Mouse (Mus musculus) common myeloid progenitor, adult 5-6 weeks (primary cell): ENCODE measurements around the gene Crispld2. TPM values are rescaled to one million over a fixed set of nuclear protein-coding genes. Genes with fewer than 3 reads are reported as not detected.

Experiments
- ATAC-seq: replicated peaks from 2 replicates; pipeline ENCODE4 v1.8.0; 2016; ENCODE audit warnings: low read depth, mild to moderate bottlenecking, moderate TSS enrichment, inconsistent platforms; ENCODE audit not compliant: poor library complexity, severe bottlenecking
- total RNA-seq: library from RNA; stranded (forward); fragments of 200-1000, 187-1606 nt; gene quantifications from 2 replicates; pipeline ENCODE4 v1.2.3, GENCODE M21; 2017

Gene Crispld2
- total RNA-seq, 1 experiment from 2014 or later = not detected

DNA sequence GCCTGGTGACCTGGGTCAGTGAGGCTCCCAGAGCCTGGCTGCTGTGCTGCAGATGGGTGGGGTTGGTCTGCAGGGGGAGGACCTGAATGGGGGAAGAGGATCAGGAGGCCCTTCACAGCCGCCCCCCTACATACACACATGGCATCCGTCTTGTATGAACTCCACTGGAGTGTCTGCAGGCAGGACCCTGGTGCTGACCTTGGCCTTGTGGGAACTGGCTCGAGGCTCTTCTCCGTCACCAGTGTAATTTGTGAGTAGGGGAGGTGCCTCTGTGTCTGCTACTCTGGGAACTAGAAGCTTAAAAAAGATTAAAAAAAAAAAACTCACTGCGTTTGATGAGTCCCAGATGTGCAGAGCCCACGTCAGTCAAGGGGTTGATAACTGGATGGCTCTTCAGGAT lies 2.3 kb downstream of the Crispld2 start:
- no peak for ATAC-seq

DNA sequence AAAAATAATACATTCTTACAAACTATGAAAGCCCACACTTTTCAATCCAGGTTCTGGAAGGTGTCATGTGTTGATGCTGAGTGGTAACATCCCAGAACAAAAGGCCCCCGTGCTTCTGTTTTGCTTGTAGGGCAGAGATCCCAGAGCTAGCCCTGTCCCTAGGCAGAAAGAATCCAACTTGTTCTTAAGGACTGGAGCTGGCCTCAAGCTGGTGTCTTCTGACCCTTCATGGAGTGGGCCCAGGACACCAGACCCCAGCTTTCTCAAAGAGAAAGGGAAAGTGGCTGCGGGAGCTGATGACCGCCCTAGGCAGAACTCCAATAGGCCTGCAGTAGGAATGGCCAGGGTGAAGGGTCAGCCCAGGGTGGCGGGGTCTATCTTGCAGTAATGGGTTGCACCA lies 5.0 kb downstream of the Crispld2 start:
- no peak for ATAC-seq

DNA sequence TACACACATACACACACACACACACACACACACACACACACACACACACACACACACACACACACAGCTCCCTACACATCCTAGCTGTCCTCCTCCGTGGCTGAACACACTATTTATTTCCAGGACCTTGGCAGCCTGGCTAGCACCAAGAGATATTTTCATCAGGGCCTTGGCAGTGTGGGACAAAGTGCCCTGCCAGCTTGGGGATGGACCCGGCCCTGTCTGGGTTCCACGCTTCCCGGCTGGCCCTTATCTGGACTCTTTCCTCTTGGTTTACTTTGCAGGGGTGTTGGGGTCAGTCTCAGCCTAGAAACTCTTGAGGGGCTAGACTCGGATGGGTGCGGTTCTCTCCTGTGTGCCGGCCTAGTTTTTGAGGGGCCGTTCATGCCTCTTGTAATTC lies 8.2 kb downstream of the Crispld2 start:
- ATAC-seq = no peak

DNA sequence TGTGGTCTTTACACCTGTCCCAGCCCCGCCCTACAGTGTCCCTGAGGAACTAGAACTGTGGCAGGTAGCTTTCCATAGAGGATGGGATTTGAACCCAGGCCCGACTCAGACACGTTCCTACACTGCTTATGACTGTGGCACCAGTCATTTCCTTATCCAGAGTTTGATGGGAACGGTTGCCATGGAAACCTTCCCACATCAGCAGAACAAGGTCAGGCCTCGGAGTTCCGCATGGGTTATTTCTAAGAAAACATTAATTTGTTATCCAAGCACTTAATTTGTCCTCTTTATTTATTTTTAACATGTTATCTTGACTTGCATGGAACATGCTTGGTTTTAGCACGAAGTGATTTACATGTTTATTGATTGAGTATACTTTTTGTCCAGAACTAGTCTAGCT lies 9.5 kb downstream of the Crispld2 start:
- ATAC-seq = no peak

DNA sequence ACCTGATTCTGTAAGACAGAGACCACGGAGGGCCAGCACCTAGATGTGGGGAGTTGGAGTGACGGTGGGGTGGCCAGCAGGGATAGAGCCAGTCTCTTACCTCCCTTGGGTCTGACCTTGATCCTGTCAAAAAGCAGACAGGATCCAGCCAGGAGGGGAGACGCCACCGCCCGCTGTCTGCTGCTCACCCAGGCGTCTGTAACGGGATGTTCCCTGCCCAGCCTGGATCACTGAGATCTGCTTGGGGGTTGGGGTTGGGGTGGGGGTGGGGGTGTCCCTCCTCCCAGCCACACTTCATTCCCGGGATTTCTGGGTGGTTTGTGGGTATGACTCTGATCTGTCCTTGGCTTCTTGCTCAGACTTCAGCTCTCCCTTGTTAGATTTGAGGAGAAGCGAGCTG lies 10.1 kb downstream of the Crispld2 start:
- ATAC-seq = no peak

DNA sequence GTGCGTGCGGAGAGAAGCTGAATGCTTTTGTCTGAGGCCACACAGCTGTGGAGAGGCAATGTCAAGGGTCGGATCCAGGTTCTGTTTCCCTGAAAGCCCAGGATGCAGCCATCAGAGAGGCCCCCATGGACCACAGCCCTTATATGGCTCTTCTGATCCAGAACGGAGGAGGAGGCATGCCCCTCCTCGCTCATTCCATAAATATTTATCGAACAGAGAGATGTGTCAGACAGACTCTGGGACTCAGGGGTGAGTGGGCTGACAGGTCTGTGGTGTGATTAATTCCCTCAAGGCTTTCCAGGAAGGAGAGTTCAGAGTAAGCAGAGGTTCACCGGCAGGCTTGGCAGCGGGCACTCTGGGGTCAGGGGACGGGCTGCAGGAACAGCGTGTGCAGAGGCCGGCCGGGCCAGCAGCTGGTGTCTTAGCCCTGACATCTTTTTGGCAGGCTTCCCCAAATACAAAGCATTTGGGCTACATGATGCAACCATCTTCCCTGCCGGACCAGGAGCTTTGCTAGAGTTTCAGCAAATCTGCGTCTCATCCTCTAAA lies 12.0 kb downstream of the Crispld2 start:
- no peak for ATAC-seq

DNA sequence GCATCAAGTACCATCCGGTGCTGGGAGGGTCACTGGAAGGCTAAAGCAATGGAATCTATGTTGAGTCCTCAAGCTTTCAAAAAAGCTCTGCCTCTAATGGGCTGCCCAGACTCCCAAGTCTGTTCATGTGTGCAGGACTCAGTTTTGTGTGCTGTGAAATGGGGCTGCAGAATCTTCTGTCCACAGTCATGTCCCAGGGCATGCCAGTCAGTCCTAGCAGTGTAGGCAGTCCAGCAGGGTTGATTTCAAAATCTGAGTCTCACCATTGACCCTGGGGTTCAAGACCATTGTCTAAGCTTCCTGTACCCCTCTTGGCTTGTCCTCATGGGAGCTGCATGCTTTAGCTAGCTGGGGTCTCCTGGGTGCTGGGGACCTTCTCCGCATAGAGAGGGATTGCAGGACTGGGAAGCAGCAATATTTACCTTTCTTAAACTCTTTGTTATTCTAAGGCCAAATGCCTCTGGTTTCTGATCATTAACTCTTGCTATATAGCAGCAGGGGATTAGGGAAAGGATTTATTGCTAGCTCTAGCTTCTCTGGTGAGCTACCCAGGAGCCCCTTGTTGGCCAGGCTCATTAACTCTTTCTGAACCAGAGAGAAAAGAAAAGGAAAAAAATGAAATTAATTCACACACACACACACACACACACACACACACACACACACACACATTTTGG lies 12.6 kb downstream of the Crispld2 start:
- ATAC-seq = no peak

DNA sequence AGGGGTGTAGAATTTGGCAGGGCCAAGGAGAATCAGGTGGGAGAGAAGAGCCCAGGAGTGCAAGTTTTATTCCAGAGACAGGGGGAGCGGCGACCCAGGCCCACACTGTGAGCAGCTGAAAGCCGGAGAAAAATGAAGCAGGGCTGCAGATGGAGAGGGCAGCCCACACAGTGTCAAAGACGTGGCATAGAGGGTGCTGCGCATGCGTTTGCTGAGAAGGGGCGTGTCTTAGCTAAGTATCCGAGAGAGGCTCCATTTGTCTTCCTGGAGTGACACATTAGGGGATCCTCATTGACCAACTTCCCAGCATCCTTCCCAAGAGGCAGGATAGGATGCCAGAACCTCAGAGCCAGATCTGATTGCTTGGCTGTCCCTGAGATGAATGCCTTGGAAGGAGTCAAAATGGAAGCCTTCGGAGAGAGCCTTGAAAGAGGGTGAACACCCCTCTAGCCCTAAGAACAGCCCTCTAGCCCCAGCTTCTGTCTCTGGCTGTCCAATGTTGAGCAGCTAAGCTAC lies 14.5 kb downstream of the Crispld2 start:
- ATAC-seq = no peak

DNA sequence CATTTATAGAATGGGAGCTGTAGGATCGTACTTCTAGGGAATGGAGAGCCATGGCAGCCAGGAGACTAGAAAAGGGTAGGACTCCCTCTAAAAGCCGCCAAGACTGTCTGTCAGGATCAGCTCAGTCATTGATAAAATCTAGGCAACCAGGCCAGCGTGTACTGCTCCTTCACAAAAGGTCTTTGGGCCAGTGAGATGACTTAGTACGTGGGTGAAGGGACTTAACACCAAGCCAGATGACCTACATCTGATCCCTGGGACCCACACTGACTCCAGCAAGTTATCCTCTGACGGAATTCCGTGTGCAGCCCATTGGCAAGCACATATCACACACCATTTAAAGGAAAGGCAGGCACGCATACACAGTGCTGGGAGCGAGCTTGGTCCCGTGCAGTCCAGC lies 14.9 kb downstream of the Crispld2 start:
- no peak for ATAC-seq

DNA sequence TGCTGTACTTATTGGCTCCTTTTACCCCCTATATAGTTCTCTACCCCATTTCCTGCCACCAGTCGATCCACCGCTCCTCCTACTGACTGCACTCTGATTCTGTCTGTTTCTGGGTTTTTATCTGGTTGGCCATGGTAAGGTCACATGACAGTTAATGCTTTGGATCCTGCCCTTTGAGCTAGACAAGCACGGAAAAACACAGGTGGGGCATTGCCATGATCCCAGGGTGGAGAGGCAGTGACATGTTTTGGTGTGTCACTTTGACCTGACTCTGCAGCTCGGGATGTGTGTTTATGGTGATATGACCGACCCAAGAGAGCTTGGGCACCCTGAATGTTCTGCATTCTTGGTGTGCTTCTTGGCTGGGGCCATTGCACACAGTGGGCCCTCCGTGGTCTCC lies 17.0 kb downstream of the Crispld2 start:
- ATAC-seq = no peak

DNA sequence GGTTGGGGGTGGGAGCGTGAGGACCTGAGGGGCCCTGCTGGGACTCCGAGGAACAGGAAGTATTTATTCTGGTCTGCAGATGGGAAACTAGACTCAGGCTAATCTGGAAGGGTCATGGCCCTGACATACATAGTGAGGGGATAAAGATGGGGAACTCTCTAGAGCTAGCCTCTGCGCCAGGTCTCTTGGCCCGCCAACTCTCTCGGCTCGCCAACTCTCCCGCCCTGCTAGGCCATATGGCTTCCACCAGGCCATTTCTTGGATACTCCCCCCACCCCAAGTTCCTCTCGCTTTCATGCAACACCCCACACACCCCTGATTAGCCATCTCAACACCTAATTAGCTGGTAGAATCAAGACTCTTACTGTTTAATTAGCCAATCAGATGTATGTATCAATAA lies 20.3 kb downstream of the Crispld2 start:
- ATAC-seq = no peak

DNA sequence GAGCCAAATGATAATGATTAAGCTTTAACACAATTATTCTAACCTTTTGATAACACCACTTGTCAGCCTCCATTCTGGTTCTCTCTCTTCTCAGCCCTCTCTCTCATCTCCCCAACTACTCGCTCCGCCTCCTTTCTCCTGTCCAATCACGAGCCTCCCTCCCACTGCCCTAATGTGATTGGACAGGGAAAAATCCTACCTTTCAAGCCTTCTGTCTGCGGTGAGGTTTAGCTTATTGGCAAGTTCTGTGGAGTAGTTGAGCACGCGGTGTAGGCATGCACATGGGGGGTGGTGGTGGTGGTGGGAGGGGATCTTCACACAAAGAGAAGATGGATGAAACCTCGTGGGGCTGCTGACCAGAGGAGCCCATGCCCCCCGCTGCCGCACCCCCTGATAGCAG lies 20.7 kb downstream of the Crispld2 start:
- no peak for ATAC-seq

DNA sequence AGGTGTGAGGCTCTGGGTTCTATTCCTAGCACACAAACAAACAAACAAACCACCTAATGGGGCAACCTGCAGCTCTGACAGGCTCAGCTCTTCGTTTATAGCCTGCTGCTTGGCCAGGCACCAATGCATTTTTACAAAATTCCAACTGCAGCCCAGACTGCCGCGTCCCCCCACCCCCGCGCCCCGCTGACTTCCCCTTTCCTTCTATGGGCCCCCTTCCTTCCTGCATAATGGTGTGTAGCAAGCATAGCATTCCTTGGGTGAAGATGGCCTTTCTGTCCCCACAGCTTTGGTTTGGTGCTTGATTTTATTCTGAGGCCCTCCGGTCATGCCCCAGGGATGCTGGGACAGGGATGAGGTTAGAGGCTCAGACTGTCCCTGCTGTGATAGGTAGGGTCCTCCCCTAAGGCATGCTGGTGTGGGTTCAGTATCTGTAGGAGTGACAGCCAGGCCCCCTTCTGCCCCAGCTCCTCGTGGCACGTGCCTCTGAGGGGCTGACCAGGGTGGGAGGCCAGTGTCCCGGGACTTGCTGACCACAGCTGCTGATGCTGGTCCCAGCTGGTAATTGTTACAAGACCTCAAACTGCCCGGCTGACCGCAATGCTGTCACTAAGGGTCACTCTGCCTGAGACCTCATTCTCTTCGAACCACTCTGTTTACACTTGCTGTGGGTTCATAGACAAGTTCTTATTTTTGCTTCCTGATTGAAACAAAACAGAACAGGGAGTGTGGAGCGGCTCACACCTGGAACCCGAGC lies 22.2 kb downstream of the Crispld2 start:
- peak; percentile 31; the same call in 1 of the 2 replicates for ATAC-seq

DNA sequence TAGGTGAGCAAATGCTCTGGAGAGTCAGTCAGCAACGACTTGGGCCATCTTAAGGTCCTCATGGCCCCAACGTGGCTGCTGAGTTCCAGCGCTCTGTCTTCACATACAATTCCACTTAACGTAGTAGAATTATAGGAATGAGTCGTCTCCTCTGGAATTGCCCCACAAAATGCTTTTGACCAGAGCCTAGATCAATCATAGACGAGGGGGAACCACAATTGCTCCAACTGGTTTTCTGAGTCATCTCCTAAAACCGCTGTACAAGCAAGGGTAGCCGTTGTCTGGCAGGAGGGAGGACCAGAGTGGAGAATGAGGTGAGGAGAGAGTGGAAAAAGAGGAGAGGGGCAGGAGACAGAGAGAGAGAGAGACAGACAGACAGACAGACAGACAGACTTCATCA lies 23.7 kb downstream of the Crispld2 start:
- no peak for ATAC-seq

DNA sequence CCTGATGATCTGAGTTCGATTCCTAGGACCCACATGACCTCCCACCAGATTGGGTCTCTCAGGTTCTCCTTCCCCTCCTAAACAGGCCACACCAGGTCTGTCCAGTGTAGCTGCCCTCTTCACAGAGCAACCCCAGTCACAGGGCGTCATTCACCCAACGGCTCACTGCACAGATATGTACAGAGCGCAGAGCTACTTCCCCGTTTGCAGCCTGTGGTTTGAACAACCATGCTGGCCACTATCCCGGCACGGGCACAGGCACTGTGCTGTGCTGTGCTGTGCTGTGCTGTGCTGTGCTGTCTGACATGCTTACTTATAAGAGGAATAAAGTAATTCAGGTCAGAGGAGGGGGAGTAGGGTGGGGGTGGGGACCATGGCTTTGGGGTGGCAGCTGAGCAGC lies 24.2 kb downstream of the Crispld2 start:
- peak; percentile 76 for ATAC-seq

DNA sequence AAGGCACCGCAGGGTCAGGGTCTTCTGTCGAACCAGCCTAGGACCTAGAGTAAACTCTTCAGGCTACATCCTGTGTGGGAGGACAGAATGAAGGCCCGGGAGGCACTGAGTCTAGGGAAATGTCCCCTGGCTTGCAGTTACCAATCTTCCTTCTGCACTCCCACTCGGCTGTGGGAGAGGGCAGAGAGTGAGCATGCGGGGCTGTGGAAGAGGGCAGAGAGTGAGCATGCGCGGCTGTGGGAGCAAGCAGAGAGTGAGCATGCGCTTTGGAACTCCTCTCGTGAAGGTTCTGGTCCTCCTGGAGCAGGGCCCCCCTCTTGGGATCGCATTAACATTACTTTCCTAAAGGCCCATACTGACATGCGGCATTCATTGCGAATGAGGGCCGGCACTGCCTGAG lies 25.1 kb downstream of the Crispld2 start:
- ATAC-seq = no peak

DNA sequence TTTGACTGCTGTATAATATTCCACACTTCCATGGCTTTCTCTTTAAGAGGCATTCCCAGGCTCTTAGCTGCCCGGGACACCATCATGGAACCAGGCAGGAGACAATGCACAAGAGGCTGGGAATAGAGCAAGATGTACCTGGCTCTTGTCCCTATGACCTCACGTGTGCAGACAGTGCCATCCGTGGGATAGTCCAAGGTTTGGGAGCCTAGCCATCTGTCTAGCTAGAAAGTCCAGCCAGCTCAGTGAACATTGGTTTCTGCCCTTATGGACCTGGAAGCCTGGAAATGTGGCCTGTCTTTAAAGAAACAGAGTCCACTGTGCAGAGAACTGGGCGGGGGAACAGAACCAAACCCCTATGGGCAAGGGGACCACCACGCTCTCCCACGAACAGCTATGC lies 25.5 kb downstream of the Crispld2 start:
- no peak for ATAC-seq

DNA sequence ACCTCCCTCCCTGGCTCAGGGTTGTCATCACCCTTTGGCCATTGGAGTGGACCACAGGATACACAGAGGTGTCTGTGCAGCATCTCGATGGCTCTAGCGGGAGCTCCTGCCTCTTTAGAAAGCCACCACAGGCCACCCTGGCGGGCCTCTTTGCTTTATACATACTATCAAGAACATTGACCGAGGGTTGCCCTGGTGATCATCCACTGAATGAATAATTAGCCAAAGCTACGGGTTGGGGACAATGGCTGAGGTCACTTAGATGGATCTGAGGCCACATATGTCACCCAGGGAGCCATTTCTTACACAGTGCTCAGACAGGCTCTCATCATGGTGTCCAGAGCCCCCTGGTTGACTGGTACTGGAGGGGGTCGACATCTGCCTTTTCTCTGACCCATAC lies 26.1 kb downstream of the Crispld2 start:
- no peak for ATAC-seq

DNA sequence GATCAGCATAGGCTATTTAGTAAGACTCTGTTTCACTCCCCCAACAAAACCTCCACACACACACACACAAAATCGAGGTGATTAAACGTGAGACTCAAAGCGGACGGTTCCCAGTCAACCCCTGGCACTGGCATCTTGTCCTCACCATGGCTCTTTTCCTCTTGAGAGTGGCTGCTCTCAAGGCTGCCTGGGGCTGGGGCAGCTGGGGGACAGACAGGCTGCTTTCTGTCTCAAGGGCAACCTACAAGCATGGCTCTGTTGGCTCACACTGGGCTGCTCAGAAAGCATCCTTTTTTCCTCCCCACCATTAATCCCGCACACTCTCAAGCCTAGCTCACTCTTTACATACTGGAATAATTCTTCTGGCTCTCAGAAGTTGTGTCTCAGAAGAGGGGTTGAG lies 27.1 kb downstream of the Crispld2 start:
- ATAC-seq = no peak

DNA sequence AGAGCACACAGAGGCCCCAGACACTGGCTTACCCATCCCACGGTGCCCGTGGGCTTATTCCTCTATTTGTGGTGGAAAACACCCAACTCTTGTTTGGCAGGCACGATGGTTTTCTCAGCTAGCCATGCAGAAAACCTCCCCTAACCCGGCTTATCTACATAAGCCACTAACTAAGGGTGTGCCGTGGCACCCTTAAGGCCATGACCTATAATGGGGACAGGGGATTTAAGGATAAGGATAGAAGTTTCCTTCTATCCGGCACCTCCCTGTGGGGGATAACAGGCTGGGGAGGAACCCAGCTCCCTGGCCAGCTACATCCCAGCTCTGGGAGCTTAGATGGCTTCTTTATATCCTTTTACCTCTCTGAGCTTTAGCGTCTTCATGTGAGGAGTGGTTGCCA lies 28.1 kb downstream of the Crispld2 start:
- ATAC-seq = no peak

DNA sequence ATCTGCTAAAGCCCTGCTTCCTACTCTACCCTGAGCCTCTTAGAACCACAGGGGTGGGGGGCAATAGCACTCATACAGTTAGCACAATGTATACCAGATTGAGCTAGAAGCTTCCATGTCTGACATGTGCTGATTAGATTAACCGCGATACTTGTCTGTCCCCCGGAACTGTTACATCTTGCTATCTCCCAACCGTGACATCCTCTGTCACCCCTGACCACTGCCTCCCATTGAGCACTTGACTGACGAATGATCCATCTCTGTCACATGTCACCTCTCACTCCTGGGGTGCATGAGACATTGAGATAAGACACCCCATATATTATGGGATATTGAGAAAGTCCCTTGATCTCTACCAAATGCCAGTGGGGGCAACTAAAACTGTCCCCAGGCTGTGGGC lies 34.0 kb downstream of the Crispld2 start:
- peak; percentile 43; the same call in 1 of the 2 replicates for ATAC-seq
